Mouse (Mus musculus) gastrocnemius, postnatal 36 days (tissue): ENCODE results near the gene Lepr. TPM values are rescaled to one million over a fixed set of nuclear protein-coding genes. Genes with fewer than 3 reads are reported as not detected.
A peak's percentile ranks its signal among the peaks of the same experiment; 100 is the strongest.

Source experiments
- DNase-seq, 2 experiments: peaks; one replicate each; pipeline ENCODE4 v3.0.0; 2022
- intact Hi-C: fragments of 180-260 bp; cut with DNase I; formaldehyde crosslinking; loops from one replicate; pipeline ENCODE4 v1.15.1; 2025
- long read RNA-seq, 2 experiments: library from polyadenylated mRNA; stranded (forward); transcript quantifications; one replicate each; pipeline ENCODE4 v2.0.0; 2021
- total RNA-seq, 2 experiments: library from RNA; stranded (reverse); gene quantifications; 2 replicates each; pipeline ENCODE4 v1.2.3; 2021

The Lepr gene
- total RNA-seq = 1 to 10 TPM; 1.6 to 2.2 TPM
- long read RNA-seq, experiment 1, partial matches to known transcripts = 0 of 1 reads
- long read RNA-seq, experiment 1, other reads (novel, unspliced or antisense) = 1 of 1 reads
- long read RNA-seq, experiment 2, partial matches to known transcripts = 0 of 1 reads
- long read RNA-seq, experiment 2, other reads (novel, unspliced or antisense) = 1 of 1 reads

- intact Hi-C loops = no loop called here
- peak in 1 of 2 experiments; percentile 7 for DNase-seq
Observed at GRCm38 (mm10) chr4:101717367-101718121, at the start of gene Lepr. Lepr (plus strand) TSS chr4:101717404.

- intact Hi-C loops = no loop called here
- DNase-seq = no peak
Observed at GRCm38 (mm10) chr4:101669161-101669560, 48.0 kb upstream of the Lepr start.

GRCm38 (mm10) chr4:101669811-101670210, 47.4 kb upstream of the Lepr start:
- DNase-seq = no peak
- intact Hi-C loops = no loop called here

GRCm38 (mm10) chr4:101674790-101675189, 42.4 kb upstream of the Lepr start:
- no peak for DNase-seq
- intact Hi-C loops = no loop called here

- intact Hi-C loops = no loop called here
- DNase-seq = no peak
Observed at GRCm38 (mm10) chr4:101675726-101676125, 41.5 kb upstream of the Lepr start.

GRCm38 (mm10) chr4:101682620-101683019, 34.6 kb upstream of the Lepr start:
- intact Hi-C loops = no loop called here
- DNase-seq = no peak

GRCm38 (mm10) chr4:101683086-101683485, 34.1 kb upstream of the Lepr start:
- DNase-seq = no peak
- intact Hi-C loops = no loop called here

GRCm38 (mm10) chr4:101684821-101685220, 32.4 kb upstream of the Lepr start:
- intact Hi-C loops = no loop called here
- DNase-seq = no peak

- intact Hi-C loops = no loop called here
- DNase-seq = no peak
Observed at GRCm38 (mm10) chr4:101686227-101686810, 30.9 kb upstream of the Lepr start.

GRCm38 (mm10) chr4:101689241-101689640, 28.0 kb upstream of the Lepr start:
- intact Hi-C loops = no loop called here

GRCm38 (mm10) chr4:101689645-101690044, 27.6 kb upstream of the Lepr start:
- intact Hi-C loops = no loop called here
- DNase-seq = no peak

More at GRCm38 (mm10) chr4:101689241-101689640, 28.0 kb upstream of the Lepr start:
- no peak for DNase-seq

- intact Hi-C loops = no loop called here
- DNase-seq = peak; percentile 26 to 28
Observed at GRCm38 (mm10) chr4:101692892-101693291, 24.3 kb upstream of the Lepr start.

GRCm38 (mm10) chr4:101694529-101694928, 22.7 kb upstream of the Lepr start:
- DNase-seq = no peak
- intact Hi-C loops = no loop called here

- DNase-seq = no peak
- intact Hi-C loops = no loop called here
Observed at GRCm38 (mm10) chr4:101697236-101697635, 20.0 kb upstream of the Lepr start.

GRCm38 (mm10) chr4:101699423-101699822, 17.8 kb upstream of the Lepr start:
- intact Hi-C loops = no loop called here
- no peak for DNase-seq

GRCm38 (mm10) chr4:101700892-101701640, 16.1 kb upstream of the Lepr start:
- intact Hi-C loops = no loop called here
- DNase-seq = no peak

GRCm38 (mm10) chr4:101705325-101705724, 11.9 kb upstream of the Lepr start:
- intact Hi-C loops = no loop called here
- no peak for DNase-seq

GRCm38 (mm10) chr4:101707234-101707633, 10.0 kb upstream of the Lepr start:
- intact Hi-C loops = no loop called here

GRCm38 (mm10) chr4:101707953-101708352, 9.3 kb upstream of the Lepr start:
- no peak for DNase-seq
- intact Hi-C loops = no loop called here

More at GRCm38 (mm10) chr4:101707234-101707633, 10.0 kb upstream of the Lepr start:
- DNase-seq = no peak

- intact Hi-C loops = no loop called here
- DNase-seq = no peak
Observed at GRCm38 (mm10) chr4:101710361-101710760, 6.8 kb upstream of the Lepr start.

GRCm38 (mm10) chr4:101711100-101711499, 6.1 kb upstream of the Lepr start:
- DNase-seq = no peak
- intact Hi-C loops = no loop called here
